Mouse (Mus musculus) spleen, adult 2 months (tissue): ENCODE measurements around the gene Cfap77.

Experiments used
- CTCF ChIP-seq: fragments of 200-500 bp; IDR thresholded peaks from 2 replicates; pipeline ENCODE4 v1.5.1; 2011; ENCODE audit warnings: mild to moderate bottlenecking, inconsistent platforms; ENCODE audit not compliant: insufficient read depth, insufficient read length, insufficient replicate concordance; ENCODE audit errors: extremely low read depth
- POLR2A ChIP-seq: fragments of 200-500 bp; IDR thresholded peaks from 2 replicates; pipeline ENCODE4 v1.6.1; 2011; ENCODE audit warnings: low read depth, low read length, inconsistent platforms

GRCm38 (mm10) chr2:29004037-29004436 lies 50.8 kb downstream of the Cfap77 start:
- TF ChIP-seq CTCF = no peak
- TF ChIP-seq POLR2A = no peak
